Mouse (Mus musculus) midbrain, postnatal 0 days (tissue): ENCODE measurements around the gene Rps12-ps3. TPM values are rescaled to one million over a fixed set of nuclear protein-coding genes. Genes with fewer than 3 reads are reported as not detected.

Experiments used
- ATAC-seq: fragments of 200-750 bp; cut with Nextera tagmentation; 2 replicates; pipeline ENCODE4 v1.8.0; 2017; ENCODE audit warnings: moderate number of reproducible peaks, mild to moderate bottlenecking, moderate TSS enrichment, moderate library complexity; ENCODE audit not compliant: low FRiP score
- DNase-seq: peaks from one replicate; pipeline ENCODE4 v3.0.0-alpha.2; 2015; ENCODE audit warnings: low spot score
- H3K27ac ChIP-seq: fragments of 300-500 bp; sonication (generic); 2 replicates; pipeline ENCODE4 v1.5.1; 2014; ENCODE audit warnings: low read depth, mild to moderate bottlenecking, low read length, mixed read lengths
- H3K27me3 ChIP-seq: fragments of 300-500 bp; sonication (generic); 2 replicates; pipeline ENCODE4 v1.6.1; 2014; ENCODE audit warnings: low read length, control low read depth, mixed read lengths; ENCODE audit not compliant: insufficient read depth
- H3K36me3 ChIP-seq: fragments of 300-500 bp; sonication (generic); 2 replicates; pipeline ENCODE4 v1.6.1; 2014; ENCODE audit warnings: low read length, control low read depth, mixed read lengths; ENCODE audit not compliant: insufficient read depth
- H3K4me1 ChIP-seq: fragments of 300-500 bp; sonication (generic); 2 replicates; pipeline ENCODE4 v1.6.1; 2014; ENCODE audit warnings: mild to moderate bottlenecking, control low read depth, antibody characterized with exemption, low read length, mixed read lengths; ENCODE audit not compliant: insufficient read depth
- H3K4me2 ChIP-seq: fragments of 300-500 bp; sonication (generic); 2 replicates; pipeline ENCODE4 v1.6.1; 2014; ENCODE audit warnings: low read depth, mild to moderate bottlenecking, low read length, mixed read lengths; ENCODE audit not compliant: poor library complexity, severe bottlenecking
- H3K4me3 ChIP-seq: fragments of 300-500 bp; sonication (generic); 2 replicates; pipeline ENCODE4 v1.5.1; 2014; ENCODE audit warnings: low read depth, mild to moderate bottlenecking, low read length, moderate library complexity
- H3K9ac ChIP-seq: fragments of 300-500 bp; sonication (generic); replicated peaks from 2 replicates; pipeline ENCODE4 v1.6.1; 2014; ENCODE audit warnings: mild to moderate bottlenecking, low read length, moderate library complexity, mixed read lengths; ENCODE audit not compliant: poor library complexity, severe bottlenecking
- H3K9me3 ChIP-seq: fragments of 300-500 bp; sonication (generic); 2 replicates; pipeline ENCODE4 v1.6.1; 2016; ENCODE audit warnings: low read length, control low read depth
- CTCF ChIP-seq: IDR thresholded peaks from 2 replicates; pipeline ENCODE4 v1.5.1; 2016; ENCODE audit warnings: antibody characterized with exemption, mild to moderate bottlenecking
- WGBS: fragments of 180-500 bp; shearing (Covaris S2); extraction: QIAGEN DNeasy Blood & Tissue Kit; methylation state at CpG from one replicate; pipeline ENCODE4 v1.1.7; 2014; 5-methylcytosine and 5-hydroxymethylcytosine counted together
- polyA plus RNA-seq: library from polyadenylated mRNA; unstranded; fragments of >200 nt; fragmentation: Nextera tagmentation; extraction: Ambion mirVana; gene quantifications from 2 replicates; pipeline ENCODE4 v1.2.1, GENCODE M21; 2015
- total RNA-seq: library from RNA; depleted of rRNA; stranded (reverse); fragments of >200 nt; gene quantifications from 2 replicates; pipeline ENCODE4 v1.2.3, GENCODE M21; 2014; rRNA removed

Gene Rps12-ps3
- total and polyA plus RNA-seq, 2 experiments from 2014 or later: 9.1 to 77.4 TPM

GRCm38 (mm10) chr19:59366724-59367123 is 44.6 kb downstream of the Rps12-ps3 start:
- WGBS: 60% methylated on average over 3 of the region's 3 CpGs
- no peak overlapping the region for H3K4me2 ChIP-seq
- DNase-seq: no peak
- ATAC-seq: no peak
- no peaks in the 10 kb centered on the region for H3K4me1 ChIP-seq
- H3K9me3 ChIP-seq: no peaks in the 10 kb centered on the region
- TF ChIP-seq CTCF: no peak
- no peak overlapping the region for H3K27ac ChIP-seq
- H3K36me3 ChIP-seq: no peaks in the 10 kb centered on the region
- no peak overlapping the region for H3K9ac ChIP-seq
- H3K27me3 ChIP-seq: no peaks in the 10 kb centered on the region
- H3K4me3 ChIP-seq: no peak overlapping the region

DNA sequence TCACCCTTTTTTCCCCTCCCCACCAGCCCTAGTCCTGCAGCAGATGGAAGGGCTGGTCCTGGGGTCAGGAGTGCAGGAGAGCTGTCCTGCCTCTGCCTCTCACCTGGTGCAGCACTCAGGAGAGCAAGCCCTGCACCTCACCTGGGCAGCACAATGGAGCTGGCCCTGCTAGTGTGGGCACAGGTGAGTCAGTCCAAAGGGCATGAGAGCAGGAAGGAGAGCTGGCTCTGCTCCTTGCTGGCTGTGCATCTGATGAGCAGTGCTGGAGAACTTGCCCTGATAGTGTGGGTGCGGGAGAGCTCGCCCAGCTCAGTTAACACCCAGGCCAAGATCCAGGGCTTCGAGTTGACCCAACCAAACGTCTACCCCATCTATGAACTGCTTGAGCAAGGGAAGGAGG is 45.8 kb downstream of the Rps12-ps3 start:
- Histone ChIP-seq H3K36me3 (no peaks in the 10 kb centered on the region), H3K27ac (no peak overlapping the region), H3K9me3 (no peaks in the 10 kb centered on the region), H3K9ac (no peak overlapping the region), H3K27me3 (no peaks in the 10 kb centered on the region), H3K4me3 (no peak overlapping the region), H3K4me1 (no peaks in the 10 kb centered on the region), H3K4me2 (no peak overlapping the region)
- WGBS: 91% methylated on average over 4 of the region's 4 CpGs
- DNase-seq (no peak), ATAC-seq (no peak)
- no peak for TF ChIP-seq CTCF

DNA sequence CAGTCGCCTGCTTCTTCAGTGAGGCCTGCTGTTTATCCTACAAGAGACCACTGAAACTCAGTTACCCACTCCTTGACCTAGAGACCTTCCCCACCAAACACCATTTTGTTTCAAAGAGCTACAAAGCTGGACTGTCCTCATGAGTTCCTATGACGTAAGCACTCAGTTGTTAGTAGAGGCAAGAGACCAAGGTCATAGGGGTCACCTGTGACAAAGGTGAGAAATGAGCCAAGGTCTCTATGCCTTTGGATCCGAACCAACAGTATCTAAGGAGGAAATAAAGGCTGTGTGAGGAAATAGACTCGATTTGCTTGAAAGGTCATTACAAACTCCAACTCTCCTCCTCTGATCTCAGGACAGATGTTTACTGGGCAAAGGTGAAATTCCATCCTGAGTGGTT is 48.9 kb downstream of the Rps12-ps3 start:
- ATAC-seq (no peak), DNase-seq (no peak)
- Histone ChIP-seq H3K36me3 (no peaks in the 10 kb centered on the region), H3K4me1 (no peaks in the 10 kb centered on the region), H3K27me3 (no peaks in the 10 kb centered on the region), H3K9ac (no peak overlapping the region), H3K4me2 (no peak overlapping the region), H3K27ac (no peak overlapping the region), H3K4me3 (no peak overlapping the region), H3K9me3 (0 out of 2 replicates have a peak, but pooled peaks cover 2% of the 10 kb centered on the region)
- WGBS: 82% methylated on average over 4 of the region's 4 CpGs
- no peak for TF ChIP-seq CTCF

Other genes starting within 250 kb of the Rps12-ps3 start
- gene Shtn1, start 246.2 kb upstream of the Rps12-ps3 start, total RNA-seq: 69.8 and 70.9 TPM in 2 replicates
- gene Shtn1, start 246.2 kb upstream of the Rps12-ps3 start, polyA plus RNA-seq: 67.5 and 68.1 TPM in 2 replicates
- gene Vax1, start 152.2 kb upstream of the Rps12-ps3 start, total RNA-seq: not detected in 2 replicates
- gene Vax1, start 152.2 kb upstream of the Rps12-ps3 start, polyA plus RNA-seq: 0.91 and 2.2 TPM in 2 replicates
- gene Kcnk18, start 103.1 kb upstream of the Rps12-ps3 start, total RNA-seq: not detected in 2 replicates
- not detected in 2 replicates for gene Kcnk18, start 103.1 kb upstream of the Rps12-ps3 start, polyA plus RNA-seq
- gene Slc18a2, start 61.4 kb upstream of the Rps12-ps3 start, total RNA-seq: 21.4 and 21.7 TPM in 2 replicates
- 19.5 TPM in 2 replicates for gene Slc18a2, start 61.4 kb upstream of the Rps12-ps3 start, polyA plus RNA-seq
- gene Pdzd8, start 23.5 kb downstream of the Rps12-ps3 start, total RNA-seq: 48.8 and 56.3 TPM in 2 replicates
- gene Pdzd8, start 23.5 kb downstream of the Rps12-ps3 start, polyA plus RNA-seq: 8.8 and 11.3 TPM in 2 replicates
- 6.1 and 6.6 TPM in 2 replicates for gene Emx2, start 136.1 kb downstream of the Rps12-ps3 start, total RNA-seq
- 10.3 and 10.5 TPM in 2 replicates for gene Emx2, start 136.1 kb downstream of the Rps12-ps3 start, polyA plus RNA-seq